Mouse (Mus musculus) forebrain, embryonic 16.5 days (tissue): ENCODE results near the gene Slc22a17. TPM values are rescaled to one million over a fixed set of nuclear protein-coding genes. Genes with fewer than 3 reads are reported as not detected.
A peak's percentile ranks its signal among the peaks of the same experiment; 100 is the strongest.

Source experiments
- ATAC-seq: fragments of 200-750 bp; cut with Nextera tagmentation; 2 replicates; pipeline ENCODE4 v1.8.0; 2017; ENCODE audit warnings: mild to moderate bottlenecking, moderate library complexity
- H3K27ac ChIP-seq: fragments of 300-500 bp; sonication (generic); 2 replicates; pipeline ENCODE4 v1.5.1; 2014; ENCODE audit warnings: low read length, control low read depth
- H3K27me3 ChIP-seq: fragments of 300-500 bp; sonication (generic); replicated peaks from 2 replicates; pipeline ENCODE4 v1.6.1; 2014; ENCODE audit warnings: low read length; ENCODE audit not compliant: control insufficient read depth, insufficient read depth
- H3K36me3 ChIP-seq: fragments of 300-500 bp; sonication (generic); 2 replicates; pipeline ENCODE4 v1.6.1; 2014; ENCODE audit not compliant: control insufficient read depth, insufficient read depth
- H3K4me1 ChIP-seq: fragments of 300-500 bp; sonication (generic); replicated peaks from 2 replicates; pipeline ENCODE4 v1.6.1; 2014; ENCODE audit warnings: low read length; ENCODE audit not compliant: control insufficient read depth, insufficient read depth
- H3K4me2 ChIP-seq: fragments of 300-500 bp; sonication (generic); 2 replicates; pipeline ENCODE4 v1.6.1; 2014; ENCODE audit warnings: mild to moderate bottlenecking, low read length, control low read depth
- H3K4me3 ChIP-seq: fragments of 300-500 bp; sonication (generic); replicated peaks from 2 replicates; pipeline ENCODE4 v1.5.1; 2014; ENCODE audit warnings: mild to moderate bottlenecking, low read length, control low read depth
- H3K9ac ChIP-seq: fragments of 300-500 bp; sonication (generic); replicated peaks from 2 replicates; pipeline ENCODE4 v1.6.1; 2014; ENCODE audit warnings: low read depth, low read length, control low read depth
- H3K9me3 ChIP-seq: fragments of 300-500 bp; sonication (generic); 2 replicates; pipeline ENCODE4 v1.6.1; 2016; ENCODE audit warnings: low read length; ENCODE audit not compliant: control insufficient read depth
- WGBS: fragments of 180-500 bp; shearing (Covaris S2); extraction: QIAGEN DNeasy Blood & Tissue Kit; methylation state at CpG from one replicate; pipeline ENCODE4 v1.1.7; 2014; 5-methylcytosine and 5-hydroxymethylcytosine counted together
- polyA plus RNA-seq: library from polyadenylated mRNA; unstranded; fragments of >200 nt; fragmentation: Nextera tagmentation; extraction: Ambion mirVana; gene quantifications from 2 replicates; pipeline ENCODE4 v1.2.1, GENCODE M21; 2015

Slc22a17 gene
- polyA plus RNA-seq, 1 experiment from 2014 or later = 185 TPM

DNA sequence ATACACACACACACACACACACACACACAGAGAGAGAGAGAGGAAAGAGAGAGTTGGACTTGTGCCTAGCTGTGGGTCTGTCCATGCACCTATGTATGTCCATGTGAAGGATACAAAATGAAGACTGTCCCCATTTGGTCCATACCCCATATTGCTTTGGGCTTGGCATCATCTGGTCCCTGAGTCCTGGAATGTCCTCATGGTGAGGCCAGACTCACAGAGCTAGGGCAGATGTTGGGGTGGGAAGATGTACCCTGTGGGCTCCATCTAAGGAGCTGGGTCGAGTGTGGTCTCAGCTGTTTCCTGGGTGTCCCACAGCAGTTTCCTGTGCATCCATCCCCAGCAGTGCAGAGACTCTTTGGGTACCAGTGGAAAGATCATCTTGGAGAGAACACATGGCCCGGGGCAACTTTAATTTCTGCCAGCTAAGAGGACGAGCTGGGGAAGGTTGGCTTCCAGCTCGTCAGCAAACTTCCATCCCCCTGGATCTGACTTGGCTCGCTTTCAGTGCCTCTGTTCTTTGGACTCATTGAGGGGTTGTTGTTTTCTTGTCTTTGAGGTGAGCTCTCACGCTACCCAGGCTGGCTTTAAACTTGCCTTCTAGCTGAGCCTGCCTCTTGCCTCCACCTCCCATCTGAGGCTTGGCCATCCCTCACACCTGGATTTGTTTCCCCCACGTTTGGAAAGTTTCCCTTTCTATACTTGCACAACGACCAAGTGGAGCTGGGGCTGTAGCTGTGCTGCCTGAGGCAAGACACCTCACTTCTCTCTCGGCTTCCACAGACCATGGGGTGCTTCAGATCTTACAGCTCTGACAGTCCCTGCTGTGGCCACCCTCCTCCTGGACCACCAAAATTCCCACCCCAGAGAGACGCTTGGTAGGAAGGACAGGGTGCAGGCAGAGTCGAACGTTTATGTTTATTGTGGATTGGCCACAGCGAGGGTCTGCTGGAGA is 28.4 kb upstream of the Slc22a17 start:
- Histone ChIP-seq H3K4me2 (no peak overlapping the region), H3K9me3 (no peaks in the 10 kb centered on the region), H3K36me3 (no peaks in the 10 kb centered on the region), H3K4me3 (no peak overlapping the region), H3K9ac (no peak overlapping the region), H3K27ac (no peak overlapping the region), H3K4me1 (no peaks in the 10 kb centered on the region), H3K27me3 (no peaks in the 10 kb centered on the region)
- 63% methylated on average over 13 of the region's 13 CpGs for WGBS
- no peak for ATAC-seq

DNA sequence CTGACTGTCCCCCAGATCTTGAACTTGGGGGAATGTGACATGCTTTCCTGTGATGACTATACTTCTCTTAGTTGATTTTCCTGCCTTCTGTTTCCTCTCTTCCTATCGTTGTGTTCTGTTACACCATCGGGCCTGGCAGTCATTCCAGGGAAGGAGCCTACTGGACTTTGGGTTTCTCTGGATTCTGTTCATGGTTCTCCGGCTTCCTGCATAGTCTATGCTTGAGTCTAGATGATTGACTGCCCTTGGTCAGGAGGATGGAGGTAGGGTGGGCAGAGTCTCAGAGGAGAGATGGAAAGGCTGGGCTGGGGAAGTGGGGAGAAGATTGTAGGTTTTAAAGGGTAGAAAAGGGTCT is 27.2 kb upstream of the Slc22a17 start:
- no peaks in the 10 kb centered on the region for H3K9me3 ChIP-seq
- 87% methylated on average over 3 of the region's 3 CpGs for WGBS
- H3K27ac ChIP-seq = no peak overlapping the region
- H3K9ac ChIP-seq = no peak overlapping the region
- H3K4me1 ChIP-seq = peaks cover 3% of the 10 kb centered on the region; the same call in 1 of the 2 replicates
- H3K4me3 ChIP-seq = no peak overlapping the region
- no peak overlapping the region for H3K4me2 ChIP-seq
- no peak for ATAC-seq
- no peaks in the 10 kb centered on the region for H3K36me3 ChIP-seq
- no peaks in the 10 kb centered on the region for H3K27me3 ChIP-seq

DNA sequence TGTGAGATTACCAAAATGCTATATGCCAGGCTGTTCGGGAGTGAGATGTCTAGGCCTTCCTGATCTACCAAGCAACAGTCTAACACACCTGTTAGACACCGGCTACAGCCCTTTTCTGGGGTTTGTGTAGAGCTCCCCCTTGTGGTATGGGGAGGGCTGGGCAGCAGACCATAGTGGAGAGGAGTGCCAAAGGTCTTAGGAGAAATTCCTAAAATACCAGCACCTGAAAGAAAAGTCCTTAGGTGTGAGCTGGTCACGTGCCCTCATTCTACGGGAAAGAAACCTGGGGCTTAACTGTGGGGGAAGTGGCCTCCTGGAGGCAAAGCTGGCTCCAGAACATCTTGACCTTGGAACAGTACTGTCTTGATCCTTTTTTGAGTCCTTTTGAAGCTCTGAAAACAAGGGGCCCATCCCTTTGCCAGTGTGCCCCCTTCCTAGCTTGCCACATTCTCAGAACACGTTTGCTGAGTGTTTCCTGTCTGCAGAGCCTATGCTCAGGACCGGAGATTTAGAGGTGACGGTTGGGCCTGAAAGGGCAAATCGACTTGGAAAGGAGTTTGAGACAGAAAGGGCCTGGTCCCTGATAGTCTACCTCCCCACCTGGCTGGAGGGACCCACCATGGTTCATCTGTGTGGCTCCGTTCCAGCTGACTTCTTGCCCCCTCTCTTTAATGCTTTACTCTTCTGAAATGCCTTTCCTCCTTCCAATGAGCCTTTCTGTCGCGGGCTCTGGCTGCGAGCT is 26.7 kb upstream of the Slc22a17 start:
- no peak overlapping the region for H3K27ac ChIP-seq
- H3K4me1 ChIP-seq = peaks cover 3% of the 10 kb centered on the region; the same call in 1 of the 2 replicates
- no peaks in the 10 kb centered on the region for H3K36me3 ChIP-seq
- WGBS = 54% methylated on average over 12 of the region's 12 CpGs
- H3K27me3 ChIP-seq = no peaks in the 10 kb centered on the region
- no peaks in the 10 kb centered on the region for H3K9me3 ChIP-seq
- no peak overlapping the region for H3K9ac ChIP-seq
- ATAC-seq = no peak
- H3K4me3 ChIP-seq = no peak overlapping the region
- H3K4me2 ChIP-seq = no peak overlapping the region

DNA sequence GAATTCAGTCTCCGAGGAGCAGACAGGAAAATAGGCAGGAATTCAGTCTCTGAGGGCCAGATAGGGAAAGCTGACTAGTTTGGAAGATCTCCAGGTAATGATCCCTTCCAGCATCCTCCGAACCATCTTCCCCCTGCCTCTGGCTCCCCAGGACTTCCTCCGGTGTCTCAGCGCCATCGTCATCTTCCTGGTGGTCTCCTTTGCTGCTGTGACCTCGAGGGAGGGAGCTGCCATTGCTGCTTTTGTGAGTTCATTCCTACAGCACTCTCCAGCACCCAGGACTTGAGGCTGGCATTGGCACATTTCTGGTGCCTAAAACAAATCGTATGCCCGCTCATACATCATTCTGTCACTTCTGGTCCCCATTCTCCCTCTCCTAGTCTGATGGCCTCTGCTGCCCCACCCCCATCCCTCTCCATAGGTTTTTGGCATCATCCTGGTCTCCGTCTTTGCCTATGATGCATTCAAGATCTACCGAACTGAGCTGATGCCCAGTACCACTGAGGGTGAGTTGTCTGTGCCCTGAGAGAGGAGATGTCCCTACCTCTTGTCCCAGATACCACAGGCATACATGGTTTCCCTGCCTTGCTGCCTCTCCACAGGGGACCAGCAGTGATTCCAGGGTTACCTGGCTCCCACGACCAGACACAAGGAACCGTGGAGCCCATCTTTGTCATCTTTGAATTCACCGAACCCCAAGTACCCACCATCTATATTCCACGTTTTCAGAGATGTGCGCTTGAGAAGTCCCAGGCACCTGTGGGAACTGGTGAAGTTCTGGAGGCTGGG is 25.7 kb upstream of the Slc22a17 start:
- Histone ChIP-seq H3K4me1 (peaks cover 3% of the 10 kb centered on the region; the same call in 1 of the 2 replicates), H3K27ac (no peak overlapping the region), H3K9ac (no peak overlapping the region), H3K4me3 (no peak overlapping the region), H3K36me3 (no peaks in the 10 kb centered on the region), H3K27me3 (no peaks in the 10 kb centered on the region), H3K9me3 (no peaks in the 10 kb centered on the region), H3K4me2 (no peak overlapping the region)
- 81% methylated on average over 15 of the region's 15 CpGs for WGBS
- no peak for ATAC-seq

DNA sequence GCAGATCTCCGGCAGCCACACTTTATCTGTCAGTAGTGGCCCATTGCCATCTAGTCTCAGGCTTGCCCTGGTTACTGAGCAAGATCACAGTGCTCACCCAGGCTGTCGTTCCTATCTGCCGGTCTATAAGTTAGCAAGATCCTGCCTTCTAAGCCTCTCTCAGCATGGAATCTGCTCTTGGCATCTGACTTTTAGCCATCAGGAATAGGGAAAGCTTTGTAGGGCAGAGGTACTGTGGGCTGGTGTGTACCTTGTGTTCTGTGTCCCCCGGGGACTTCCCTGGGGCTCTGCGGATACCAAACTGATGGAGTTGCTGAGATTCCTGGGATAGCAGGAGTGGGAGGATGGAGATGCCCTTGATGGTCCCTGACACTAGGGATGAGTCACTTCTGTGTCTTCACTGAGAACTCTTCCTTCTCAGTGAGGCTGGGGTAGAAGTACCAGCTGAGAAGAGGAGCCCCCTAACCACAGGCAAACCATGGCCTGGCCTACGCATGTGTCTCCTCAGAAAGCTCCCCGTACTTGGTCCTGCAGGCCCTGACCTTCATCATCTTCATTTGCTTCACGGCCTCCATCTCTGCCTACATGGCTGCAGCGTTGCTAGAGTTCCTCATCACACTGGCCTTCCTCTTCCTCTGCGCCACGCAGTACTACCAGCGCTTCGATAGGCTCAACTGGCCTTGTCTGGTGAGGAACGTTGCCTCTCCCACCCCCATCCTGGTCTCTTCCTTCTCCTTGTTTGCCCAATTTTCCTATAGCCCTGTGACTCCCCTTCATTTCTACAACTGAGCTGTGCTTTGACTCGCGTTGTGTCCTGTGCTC is 24.6 kb upstream of the Slc22a17 start:
- Histone ChIP-seq H3K36me3 (no peaks in the 10 kb centered on the region), H3K27me3 (no peaks in the 10 kb centered on the region), H3K27ac (no peak overlapping the region), H3K4me3 (no peak overlapping the region), H3K4me1 (peaks cover 3% of the 10 kb centered on the region; the same call in 1 of the 2 replicates), H3K9me3 (no peaks in the 10 kb centered on the region), H3K9ac (no peak overlapping the region), H3K4me2 (no peak overlapping the region)
- WGBS = 93% methylated on average over 16 of the region's 16 CpGs
- no peak for ATAC-seq

DNA sequence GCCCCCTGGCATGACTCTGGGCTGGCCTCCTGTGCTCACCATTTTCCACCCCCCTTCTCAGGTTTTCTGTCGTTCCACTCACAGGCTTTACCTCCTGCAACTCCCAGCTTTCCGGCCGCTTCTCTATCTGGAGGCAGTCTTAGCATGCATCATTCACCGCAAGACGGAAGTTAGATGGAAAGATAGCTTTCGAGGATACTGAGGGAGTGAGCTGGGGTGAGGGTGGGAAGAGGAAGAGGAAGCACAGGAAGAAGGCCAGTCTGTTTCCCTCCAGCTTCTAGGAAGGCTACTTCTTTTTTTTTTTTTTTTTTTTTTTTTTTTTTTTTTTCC is 23.9 kb upstream of the Slc22a17 start:
- no peak for ATAC-seq
- H3K4me3 ChIP-seq = no peak overlapping the region
- no peak overlapping the region for H3K9ac ChIP-seq
- H3K27ac ChIP-seq = peak overlapping the region; percentile 24; the same call in 1 of the 2 replicates
- peaks cover 3% of the 10 kb centered on the region; the same call in 1 of the 2 replicates for H3K4me1 ChIP-seq
- H3K36me3 ChIP-seq = no peaks in the 10 kb centered on the region
- H3K4me2 ChIP-seq = no peak overlapping the region
- H3K27me3 ChIP-seq = no peaks in the 10 kb centered on the region
- WGBS = 72% methylated on average over 6 of the region's 6 CpGs
- H3K9me3 ChIP-seq = no peaks in the 10 kb centered on the region

DNA sequence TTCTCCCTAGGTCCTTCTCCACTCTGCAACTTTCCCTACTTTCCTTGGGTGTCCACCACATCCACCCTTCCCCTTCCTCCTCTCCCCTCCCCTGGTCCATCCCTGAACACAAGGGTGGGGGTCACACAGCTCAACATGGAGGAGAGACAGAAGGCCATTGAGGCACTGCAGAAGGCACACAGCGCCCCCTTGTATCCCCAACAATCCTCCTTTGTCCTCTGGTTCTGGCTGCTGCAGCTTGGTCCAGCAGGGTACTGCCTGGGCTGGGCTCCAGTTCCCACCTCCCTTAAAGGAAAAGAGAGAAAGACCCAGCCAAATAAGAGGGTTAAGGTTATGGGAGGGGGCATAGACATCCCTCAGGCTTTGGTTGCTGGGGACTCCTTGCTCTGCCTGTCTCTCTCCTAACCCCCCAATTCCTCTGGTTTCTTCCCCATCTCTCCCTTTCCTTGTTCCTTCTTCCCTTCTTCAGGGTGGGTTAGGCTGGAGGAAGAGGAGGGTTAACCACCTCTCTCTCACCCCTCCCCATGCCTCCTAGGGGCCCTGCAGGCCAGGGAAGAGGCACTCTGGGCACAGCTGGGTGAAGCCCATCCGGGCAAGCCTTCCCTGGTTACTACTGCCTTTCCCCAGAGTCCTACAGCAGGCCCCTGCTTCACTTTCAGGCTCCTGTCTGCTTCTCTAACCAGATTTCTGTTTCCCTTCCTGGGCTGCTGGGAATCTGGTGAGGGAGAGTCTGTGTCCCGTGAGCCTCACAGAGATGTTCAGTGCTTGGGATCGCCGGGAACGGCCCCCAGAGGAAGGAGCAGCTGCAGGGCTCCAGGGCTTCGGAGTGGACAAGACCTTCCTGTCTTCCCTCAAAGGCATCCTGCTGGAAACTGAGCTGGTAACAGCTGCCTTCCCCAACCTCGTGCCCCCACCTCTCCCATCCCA is 23.2 kb upstream of the Slc22a17 start, which contains the start of gene Cmtm5:
Cmtm5 (plus strand) TSS at position 358 of the 927 bp plus-strand sequence.
- peak within 1 kb of the TSS; percentile 24; the same call in 1 of the 2 replicates for H3K27ac ChIP-seq
- H3K36me3 ChIP-seq = no peaks in the 10 kb centered on the region
- H3K9me3 ChIP-seq = no peaks in the 10 kb centered on the region
- peaks cover 3% of the 10 kb centered on the region; the same call in 1 of the 2 replicates for H3K4me1 ChIP-seq
- no peak within 1 kb of the TSS for H3K4me2 ChIP-seq
- no peak within 1 kb of the TSS for H3K4me3 ChIP-seq
- 0 out of 2 replicates have a peak within 1 kb of the TSS, but pooled peaks have one; percentile 26 for H3K9ac ChIP-seq
- WGBS = 40% methylated on average over 8 of the region's 8 CpGs
- ATAC-seq = peak; percentile 71
- H3K27me3 ChIP-seq = no peaks in the 10 kb centered on the region
